Mouse (Mus musculus) 416B (cell line): ENCODE measurements around the gene Specc1.

Experiments
- DNase-seq: peaks from one replicate; pipeline ENCODE4 v3.0.0; 2011; ENCODE audit warnings: low read depth

Specc1 gene

DNA sequence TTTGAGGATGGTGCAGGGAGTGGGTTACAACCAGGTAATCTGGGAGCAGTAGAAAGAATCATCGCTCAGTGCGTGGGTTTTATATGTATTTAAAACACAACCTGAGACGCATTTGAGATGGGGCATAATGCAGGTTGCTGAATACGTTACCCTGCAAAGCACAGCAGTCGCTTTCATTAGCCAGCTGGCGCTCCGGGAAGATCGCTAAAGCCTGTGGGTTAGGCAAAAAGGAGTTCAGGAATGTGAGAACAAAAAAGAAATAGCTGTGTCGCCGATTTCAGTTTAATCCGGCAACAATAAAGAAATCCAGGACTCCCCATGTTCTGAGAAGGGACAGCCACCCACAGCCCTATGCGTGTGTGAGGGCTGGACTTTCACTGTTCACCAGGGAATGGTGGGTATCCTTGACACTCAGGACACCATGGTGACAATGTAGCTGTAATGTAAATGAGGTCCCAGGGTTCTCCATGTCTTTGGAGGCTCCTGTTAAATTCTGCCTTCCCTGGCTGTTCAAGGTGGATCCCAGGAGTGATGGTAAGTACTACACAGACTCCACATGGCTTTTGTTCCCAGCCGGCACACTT lies 58.6 kb downstream of the Specc1 start:
- DNase-seq: no peak

DNA sequence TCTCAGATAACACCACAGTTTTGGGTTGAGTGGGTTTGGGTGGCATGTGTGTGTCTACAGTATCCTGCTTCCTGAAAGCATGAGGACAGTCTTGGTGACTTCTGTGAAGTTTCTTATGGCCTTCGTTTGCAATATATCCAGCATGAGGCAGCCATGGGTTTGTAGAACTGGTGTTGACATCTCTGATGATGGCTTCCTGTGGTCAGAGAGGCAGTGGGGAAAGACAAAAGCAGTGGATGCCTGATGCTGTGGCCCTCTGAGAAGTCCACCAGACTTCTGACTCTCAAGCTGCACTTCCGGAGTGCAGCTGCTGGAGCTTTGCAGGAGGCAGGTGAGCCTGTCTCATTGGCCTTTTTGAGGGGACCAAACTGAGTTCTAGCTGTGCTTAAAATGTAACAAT lies 60.4 kb downstream of the Specc1 start:
- peak; percentile 71 for DNase-seq

DNA sequence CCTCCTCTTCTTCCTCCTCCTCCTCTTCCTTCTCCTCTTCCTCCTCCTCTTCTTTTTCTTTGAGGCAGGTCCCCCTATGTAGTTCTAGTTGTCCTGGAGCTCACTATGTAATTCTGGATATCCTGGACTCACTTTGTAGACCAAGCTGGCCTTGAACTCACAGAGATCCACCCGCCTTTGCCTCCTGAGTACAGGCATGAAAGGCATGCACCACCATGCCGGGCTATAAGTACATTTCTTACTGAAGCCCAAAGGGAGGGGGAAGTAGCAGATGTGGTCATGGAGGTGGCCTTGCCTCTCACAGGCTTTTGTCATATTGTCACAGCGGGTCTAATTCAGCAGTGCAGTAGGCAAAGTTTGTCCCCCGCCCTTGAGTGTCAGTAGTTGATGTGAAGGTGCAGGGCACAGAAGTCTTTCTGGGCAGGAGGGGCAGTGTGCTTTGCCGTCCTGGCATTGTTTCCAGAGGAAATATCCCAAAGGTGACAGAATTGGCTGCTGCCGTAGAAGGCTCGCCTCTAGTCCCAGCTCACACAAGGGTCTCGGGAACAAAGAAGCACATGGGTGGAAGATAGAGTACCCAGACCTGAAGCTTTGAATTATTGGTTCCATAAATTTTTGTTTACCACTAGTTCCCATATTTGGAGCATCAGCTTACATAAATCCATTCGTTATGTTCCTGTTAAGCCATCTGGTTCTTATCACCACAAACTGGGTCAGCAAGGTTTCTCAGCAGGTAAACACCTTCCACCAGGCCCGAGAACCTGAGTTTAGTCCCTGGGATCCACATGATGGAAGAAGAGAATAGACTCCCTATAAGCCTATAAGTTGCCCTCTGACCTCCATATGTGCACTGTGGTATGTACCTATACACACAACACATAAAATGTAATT lies 62.0 kb downstream of the Specc1 start:
- DNase-seq: no peak

DNA sequence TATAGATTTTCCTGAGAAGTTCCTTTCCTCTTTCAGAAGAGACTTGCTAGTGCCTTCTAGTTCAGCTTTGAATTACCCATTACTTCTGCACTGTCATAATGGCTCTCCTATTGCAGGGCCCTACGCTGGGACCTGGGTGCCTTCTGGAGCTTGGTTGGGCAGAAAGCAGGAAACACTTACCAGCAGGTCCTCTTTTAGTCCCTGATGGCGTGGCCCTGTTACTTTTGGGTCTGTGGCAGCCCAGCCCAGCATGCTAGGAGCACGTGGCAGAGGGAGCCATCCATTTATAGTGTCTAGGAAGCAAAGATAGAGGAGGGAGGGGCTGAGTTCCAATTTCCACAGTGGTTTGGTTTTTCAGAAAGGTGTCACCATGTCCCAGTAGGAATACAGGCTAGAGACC lies 63.3 kb downstream of the Specc1 start:
- DNase-seq: no peak

DNA sequence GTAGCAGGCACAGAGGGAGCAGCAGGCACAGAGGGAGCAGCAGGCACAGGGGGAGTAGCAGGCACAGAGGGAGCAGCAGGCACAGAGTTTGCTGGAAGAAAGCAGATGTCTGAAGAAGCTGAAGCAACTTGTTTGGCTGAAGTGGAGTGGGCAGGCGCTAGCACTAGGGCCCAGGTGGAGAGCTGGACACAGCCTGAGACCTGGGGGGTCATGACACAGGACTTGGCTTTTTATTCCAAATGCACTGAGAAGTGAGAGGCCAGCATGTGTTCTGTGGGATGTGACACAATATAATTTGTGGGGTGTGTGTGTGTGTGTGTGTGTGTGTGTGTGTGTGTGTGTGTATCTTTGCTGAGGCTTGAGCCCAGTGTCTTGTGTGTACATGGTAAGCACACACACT lies 64.3 kb downstream of the Specc1 start:
- no peak for DNase-seq

DNA sequence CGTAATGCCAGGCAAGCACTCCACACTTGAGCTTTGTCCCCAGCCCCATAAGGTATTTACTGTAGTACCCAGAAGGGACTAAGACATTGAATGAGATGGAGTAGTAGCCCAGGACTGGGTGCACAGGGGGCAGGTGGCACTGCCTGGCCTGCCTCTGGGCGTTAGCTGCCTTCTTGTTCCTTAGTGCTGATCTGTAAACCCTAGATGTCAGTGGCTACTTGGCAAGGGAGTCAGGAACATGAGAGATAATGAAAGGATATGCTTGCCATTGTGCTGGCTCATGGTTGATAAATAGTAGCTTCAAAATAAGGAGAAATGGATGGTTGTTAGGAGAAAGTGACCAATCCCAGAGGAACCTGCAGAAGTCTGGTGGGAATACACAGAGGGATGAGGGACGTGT lies 65.5 kb downstream of the Specc1 start:
- DNase-seq: no peak

DNA sequence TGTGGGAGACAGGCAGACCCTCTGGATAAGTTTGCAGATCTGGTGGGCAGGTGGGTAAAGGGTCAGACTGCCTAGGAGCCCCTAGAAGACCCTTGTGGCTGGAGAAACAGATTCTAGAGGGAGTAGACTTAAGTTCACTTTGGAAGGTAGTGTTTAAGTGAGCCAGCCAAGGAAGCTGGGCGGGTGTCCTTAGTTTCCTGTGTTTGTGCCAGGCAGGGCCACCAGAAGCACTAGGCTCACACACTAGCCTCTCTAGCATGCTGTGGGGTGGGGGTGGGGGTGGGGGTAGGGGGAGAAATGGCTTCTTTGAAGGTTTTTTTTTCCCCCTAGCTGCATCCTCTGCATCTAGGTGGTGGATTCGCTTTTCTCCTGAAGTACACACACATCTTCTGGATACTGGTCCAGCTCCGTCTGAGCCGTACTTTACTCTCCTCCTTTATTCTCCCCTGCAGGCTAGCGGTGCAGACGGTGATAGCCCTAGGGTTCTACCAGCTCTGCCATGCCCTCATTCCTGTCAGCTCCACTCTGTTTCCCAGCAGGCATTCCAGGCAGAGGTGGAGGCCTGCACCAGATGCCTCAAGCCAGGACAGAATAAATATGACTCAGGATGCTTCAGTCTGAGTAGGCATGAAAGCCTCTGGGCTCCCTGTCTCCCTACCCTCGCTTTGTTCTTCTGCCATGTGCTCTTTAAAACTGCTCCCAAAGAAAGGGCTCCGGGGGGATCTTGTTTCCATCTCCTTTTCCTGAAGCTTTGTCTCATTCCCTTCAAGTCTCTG lies 66.3 kb downstream of the Specc1 start:
- DNase-seq: no peak

DNA sequence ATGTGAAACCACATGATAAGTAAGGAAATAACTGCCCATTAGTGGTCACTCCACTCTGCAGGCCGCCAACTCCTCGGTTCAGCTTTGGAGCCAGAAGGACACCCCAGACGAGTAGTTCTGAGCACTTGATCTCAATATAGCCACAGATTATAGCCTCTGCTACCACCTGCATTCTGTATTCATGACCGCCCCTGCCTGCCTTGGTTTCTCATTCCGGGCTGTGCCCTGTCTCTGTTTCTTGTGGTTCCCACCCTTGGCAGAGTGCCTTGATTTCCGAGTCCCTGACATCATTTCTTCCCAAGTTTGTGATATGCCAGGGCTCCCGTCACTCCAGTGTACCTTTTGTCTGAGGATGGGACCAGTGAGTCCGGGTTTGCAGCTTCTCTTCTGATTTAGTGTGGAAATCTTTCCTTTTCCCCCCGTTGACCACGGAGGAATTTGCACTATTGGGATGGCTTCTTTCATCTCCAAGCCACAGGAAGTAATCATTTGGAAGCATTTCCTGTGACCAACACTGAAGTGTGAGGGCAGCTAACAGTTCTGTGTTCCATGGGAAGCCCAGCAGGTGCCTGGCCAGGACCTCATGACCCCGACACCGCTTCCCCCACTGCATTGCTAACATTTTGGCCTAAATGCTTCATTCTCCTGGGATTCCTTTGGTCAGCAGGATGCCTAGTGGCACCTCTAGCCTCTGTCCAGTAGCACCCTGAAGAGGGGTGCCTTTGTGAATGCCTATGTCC lies 67.1 kb downstream of the Specc1 start:
- DNase-seq: no peak

DNA sequence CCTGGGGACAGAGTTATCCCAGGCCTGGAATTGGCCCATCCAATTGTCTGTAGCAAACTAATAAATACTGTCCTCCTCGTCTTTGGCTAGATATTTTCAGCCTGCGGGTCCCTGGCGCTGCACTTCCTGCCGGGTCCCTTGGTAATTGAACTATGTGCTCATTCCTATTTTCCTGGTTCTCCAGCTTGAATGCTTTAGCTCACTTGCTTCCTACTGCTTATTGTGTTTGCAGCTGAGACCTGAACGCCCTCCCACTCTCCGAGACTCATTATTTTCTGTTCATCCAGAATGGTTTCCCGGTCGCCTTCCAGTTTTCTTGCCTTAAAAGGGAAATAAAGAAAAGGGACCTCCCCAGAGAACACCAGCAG lies 67.7 kb downstream of the Specc1 start:
- no peak for DNase-seq

DNA sequence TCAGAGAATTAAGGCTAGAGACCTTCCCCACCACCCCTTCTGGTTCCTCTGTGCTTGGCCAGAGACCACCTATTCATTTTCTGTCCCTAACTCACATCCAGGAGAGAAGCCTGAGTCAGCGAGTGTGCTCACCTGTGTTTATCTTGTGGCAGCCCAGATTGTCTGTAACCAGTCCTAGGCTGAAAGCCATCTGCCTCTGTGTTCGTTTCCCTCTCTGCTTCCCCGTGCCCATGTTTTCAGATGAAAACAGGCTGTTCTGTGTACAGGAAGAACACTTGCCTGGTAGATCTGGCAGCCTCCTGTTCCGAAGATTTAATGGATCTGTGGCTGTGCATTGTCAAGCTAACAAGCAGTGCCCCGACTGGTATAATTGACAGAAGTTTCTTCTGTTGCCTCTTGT lies 68.4 kb downstream of the Specc1 start:
- DNase-seq: no peak

DNA sequence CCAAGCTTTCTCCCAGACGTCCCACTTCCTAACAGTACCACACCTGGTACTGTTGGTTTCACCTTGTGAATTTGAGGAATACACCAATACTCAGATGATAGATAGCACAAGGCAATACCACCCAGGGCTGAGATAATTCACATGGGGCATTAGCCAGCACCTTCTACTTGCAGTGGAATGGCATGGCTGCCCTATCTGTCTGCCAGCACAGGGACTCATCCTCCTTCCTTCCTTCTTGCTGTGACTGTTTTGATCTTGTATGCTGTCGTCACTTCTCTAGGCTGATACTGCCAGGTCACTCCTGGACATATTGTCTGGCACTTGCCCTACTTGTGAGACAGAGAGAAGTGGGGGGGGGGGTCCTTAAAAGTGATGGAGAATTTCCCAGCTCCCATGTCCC lies 69.2 kb downstream of the Specc1 start:
- DNase-seq: no peak

DNA sequence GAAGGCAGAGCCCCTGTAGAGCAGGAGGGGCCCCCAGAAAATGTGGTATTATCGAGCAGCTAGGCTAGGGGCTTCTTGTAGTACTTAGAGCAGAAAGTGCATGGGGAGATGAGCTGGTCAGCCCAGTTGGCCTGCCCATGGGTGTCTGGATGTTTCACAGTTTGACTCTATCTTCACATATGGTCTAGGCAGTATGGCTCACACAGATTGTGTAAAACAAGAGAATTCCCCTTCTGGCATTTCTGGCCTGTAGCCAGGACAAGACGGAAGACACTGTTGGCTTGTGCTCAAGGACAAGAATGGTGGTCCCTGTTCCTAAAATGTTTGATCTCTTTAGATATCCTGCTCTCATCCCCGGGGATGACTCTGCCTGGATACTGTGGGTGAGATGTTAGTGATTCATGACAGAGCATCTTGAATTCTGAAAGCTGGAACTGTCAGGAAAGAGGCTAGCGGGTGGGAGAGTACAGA lies 69.8 kb downstream of the Specc1 start:
- DNase-seq: no peak

DNA sequence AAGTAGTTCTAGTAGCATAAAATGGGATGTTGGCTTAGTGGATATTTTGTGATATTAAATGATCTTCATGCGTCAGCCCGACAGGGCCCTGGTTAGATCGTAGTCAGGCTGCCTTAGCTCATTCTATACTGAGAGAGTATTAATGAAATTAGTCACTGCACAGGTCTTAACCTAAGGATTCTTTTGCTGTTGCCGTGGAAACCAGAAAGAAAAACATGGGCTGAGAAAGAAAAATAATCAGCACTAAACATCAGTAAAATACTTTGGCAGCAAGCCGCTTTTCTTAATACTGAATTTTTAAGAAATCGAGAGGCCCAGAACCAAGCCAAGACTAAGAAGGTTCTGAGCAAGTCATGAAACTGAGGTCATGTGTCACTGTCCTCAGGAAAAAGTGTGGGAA lies 70.7 kb downstream of the Specc1 start:
- no peak for DNase-seq

DNA sequence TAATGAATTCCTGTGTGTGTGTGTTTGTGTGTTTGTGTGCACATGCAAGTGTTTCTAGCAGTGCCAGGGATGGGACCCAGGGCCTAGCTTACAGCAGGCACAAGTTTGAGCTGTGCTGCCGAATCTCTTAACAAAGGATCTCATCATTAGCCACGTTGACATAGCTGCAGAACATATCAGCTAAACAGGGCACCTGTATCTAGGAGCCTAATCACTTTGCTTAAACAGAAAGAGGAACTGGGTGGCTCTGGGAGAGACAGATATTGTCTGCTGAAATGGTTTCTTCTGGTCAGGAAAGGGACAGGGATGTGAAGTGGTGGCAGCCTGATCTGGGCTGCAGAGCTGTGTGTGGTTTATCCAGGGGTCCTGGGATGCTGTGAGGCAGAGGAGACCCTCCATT lies 71.1 kb downstream of the Specc1 start:
- peak; percentile 63 for DNase-seq

DNA sequence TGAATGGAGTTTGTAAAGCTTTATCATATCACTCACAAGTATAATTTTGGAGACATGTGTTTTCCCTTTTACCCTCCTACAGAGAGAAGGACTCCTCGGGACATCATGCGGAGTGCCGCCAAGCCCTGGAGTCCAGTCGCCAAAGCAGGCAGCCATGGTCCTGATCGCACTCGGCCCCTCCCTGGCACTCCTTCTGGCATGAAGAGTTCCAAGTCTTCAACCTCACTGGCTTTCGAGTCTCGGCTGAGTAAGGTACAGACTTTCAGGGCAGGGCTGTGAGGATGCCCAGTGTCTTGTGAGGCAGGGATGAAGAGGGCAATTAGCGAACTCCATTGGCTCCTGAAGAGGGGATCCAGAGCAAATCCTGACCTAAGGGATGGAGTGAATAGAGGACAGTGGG lies 72.6 kb downstream of the Specc1 start:
- DNase-seq: no peak

DNA sequence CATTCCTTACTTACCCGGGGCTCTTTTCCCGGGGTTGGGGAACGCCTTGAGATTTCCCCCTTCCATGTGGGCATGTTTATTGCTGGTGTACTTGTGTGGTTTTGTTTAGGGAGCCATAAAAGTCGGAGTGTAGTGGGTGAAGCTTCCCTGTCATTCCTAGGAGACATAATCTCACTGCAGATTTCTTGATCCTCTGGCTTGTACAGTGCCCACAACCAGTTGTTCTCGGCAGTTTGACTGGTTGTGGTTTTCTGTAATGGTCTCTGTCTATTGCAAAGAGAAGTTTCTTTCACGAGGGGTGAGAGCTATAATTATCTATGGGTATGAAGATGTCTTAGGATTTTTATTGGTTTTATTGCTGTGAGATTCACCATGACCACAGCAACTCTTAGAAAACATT lies 78.0 kb downstream of the Specc1 start:
- no peak for DNase-seq

DNA sequence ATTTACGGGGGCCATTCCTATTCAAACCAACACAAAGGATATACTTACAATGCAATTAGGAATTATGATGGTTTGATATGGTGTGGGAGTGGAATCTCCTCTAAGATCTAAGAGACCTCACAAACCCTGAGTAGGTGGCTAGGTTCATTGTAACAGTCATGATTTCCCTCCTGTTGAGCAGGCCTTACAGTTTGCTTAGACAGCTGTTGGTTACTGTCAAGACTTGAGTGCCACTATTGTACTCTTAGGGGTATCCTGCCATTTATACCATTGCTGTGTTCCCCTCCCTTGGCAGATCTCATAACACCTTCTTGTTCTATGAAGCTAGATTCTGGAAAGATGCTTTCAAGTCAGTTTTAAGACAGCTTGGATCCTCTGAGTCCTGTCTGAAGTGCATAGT lies 78.7 kb downstream of the Specc1 start:
- DNase-seq: no peak

DNA sequence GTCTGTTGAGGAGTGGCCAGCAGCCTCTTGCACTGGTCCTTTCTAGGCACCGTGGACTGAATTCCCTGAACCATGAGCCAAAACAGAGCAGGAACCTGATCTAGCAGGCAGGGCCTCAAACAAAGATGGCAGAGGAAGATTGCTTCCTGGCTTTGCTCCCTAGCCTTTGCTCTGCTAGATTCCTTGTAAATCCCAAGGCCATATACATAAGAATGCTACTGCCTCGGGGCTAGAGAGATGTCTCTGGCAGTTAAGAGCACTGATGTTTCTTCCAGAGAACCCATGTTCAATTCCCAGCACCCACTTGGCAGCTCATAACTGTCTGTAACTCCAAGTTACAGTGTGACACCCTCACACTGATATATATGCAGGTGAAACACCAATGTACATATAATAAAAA lies 83.6 kb downstream of the Specc1 start:
- no peak for DNase-seq

DNA sequence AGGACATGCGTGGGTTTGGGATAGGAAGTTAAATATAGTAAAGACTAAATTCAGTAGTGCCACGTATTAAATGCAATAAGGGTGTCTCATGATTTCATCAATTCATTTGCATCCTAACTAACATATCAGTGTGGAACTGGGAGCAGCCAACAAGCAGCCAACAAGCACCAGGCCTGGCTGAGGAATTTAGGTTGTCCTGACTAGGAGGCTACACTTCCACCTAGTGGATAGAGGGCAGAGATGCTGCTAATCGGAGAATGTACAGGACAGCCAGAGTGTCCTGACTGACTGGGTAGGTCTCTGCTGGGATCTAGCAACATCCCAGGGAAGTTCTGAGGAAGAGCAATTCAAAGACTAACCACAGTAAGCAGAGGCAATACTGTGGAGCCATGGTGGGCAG lies 88.1 kb downstream of the Specc1 start:
- DNase-seq: peak; percentile 65

DNA sequence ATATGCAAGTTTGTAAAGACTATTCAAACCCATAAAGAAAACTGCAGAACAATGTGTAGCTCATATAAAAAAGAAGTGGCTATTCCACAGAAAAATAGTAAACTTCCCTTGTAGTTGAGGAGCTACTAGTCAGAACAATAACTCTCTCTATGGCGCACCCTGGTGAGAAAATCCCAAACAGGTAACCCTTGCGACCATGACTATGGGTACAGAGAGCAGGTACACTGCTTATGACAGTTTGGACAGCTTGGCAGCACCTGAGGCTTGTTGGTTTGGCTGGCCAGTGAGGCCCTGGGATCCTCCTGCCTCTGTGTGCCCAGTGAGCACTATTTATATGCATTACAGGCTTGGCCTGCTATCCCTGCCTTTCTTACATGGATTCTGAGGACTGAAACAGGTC lies 89.4 kb downstream of the Specc1 start:
- DNase-seq: no peak

DNA sequence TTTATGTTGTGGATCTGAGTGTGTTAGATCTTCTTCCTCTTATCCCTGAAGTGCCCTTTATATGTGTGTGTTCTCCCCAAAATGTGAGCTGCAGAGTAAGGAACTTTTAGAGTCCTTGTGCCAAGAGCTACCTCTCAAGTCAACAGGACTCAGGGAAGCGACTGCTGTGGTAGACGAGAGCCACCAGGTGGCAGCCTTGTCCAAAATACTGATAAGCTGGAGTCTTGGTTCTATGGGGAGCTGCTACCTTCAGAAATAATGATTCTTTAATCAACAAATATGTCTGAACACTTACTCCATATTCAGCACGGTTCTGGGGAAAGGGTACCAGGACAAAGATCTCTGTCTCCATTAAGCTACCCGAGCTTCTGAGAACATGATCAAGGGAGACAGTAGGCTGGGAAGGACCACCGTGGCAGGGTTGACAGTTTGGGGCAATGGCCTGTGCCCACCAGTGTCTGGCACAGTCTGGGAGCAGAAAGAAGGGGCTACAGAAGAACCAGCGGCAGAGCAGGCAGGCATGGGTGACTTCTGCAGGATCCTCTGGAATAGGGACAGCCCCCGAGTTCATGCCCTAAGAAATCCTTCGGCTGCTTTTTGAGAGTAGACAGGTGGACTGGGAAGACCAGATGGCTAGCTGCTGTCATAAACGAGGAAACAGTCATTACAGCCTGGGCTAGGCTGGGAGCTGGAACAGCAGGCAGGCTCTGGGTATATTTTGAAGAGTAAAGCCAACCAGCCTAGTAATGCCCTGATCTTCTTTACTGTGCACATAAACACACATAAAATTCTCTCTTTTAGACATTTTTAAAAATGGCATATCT lies 91.5 kb downstream of the Specc1 start:
- peak; percentile 85 for DNase-seq
